Mouse (Mus musculus) liver, embryonic 15.5 days (tissue): ENCODE data around the gene Lztr1. TPM values are rescaled to one million over a fixed set of nuclear protein-coding genes. Genes with fewer than 3 reads are reported as not detected.
A peak's percentile ranks its signal among the peaks of the same experiment; 100 is the strongest.

ENCODE experiments used
- ATAC-seq: fragments of 200-750 bp; cut with Nextera tagmentation; 2 replicates; pipeline ENCODE4 v1.8.0; 2017; ENCODE audit warnings: moderate number of reproducible peaks, mild to moderate bottlenecking, moderate library complexity; ENCODE audit not compliant: insufficient read depth
- H3K27ac ChIP-seq: fragments of 300-500 bp; sonication (generic); replicated peaks from 2 replicates; pipeline ENCODE4 v1.5.1; 2015; ENCODE audit warnings: mild to moderate bottlenecking, inconsistent platforms
- H3K27me3 ChIP-seq: fragments of 300-500 bp; sonication (generic); 2 replicates; pipeline ENCODE4 v1.6.1; 2015; ENCODE audit warnings: mild to moderate bottlenecking, inconsistent platforms
- H3K36me3 ChIP-seq: fragments of 300-500 bp; sonication (generic); replicated peaks from 2 replicates; pipeline ENCODE4 v1.6.1; 2015; ENCODE audit warnings: moderate library complexity, mild to moderate bottlenecking, inconsistent platforms
- H3K4me1 ChIP-seq: fragments of 300-500 bp; sonication (generic); replicated peaks from 2 replicates; pipeline ENCODE4 v1.6.1; 2015; ENCODE audit warnings: inconsistent platforms
- H3K4me2 ChIP-seq: fragments of 300-500 bp; sonication (generic); 2 replicates; pipeline ENCODE4 v1.6.1; 2015; ENCODE audit warnings: moderate library complexity, mild to moderate bottlenecking, inconsistent platforms
- H3K4me3 ChIP-seq: fragments of 300-500 bp; sonication (generic); replicated peaks from 2 replicates; pipeline ENCODE4 v1.5.1; 2015; ENCODE audit warnings: mild to moderate bottlenecking, inconsistent platforms
- H3K9ac ChIP-seq: fragments of 300-500 bp; sonication (generic); 2 replicates; pipeline ENCODE4 v1.6.1; 2015; ENCODE audit warnings: moderate library complexity, mild to moderate bottlenecking, inconsistent platforms
- H3K9me3 ChIP-seq: fragments of 300-500 bp; sonication (generic); replicated peaks from 2 replicates; pipeline ENCODE4 v1.6.1; 2016; ENCODE audit warnings: inconsistent platforms
- WGBS: fragments of 180-500 bp; shearing (Covaris S2); methylation state at CpG from one replicate; pipeline ENCODE4 v1.1.7; 2015; ENCODE audit warnings: mixed read lengths; ENCODE audit not compliant: insufficient replicate concordance; 5-methylcytosine and 5-hydroxymethylcytosine counted together
- polyA plus RNA-seq: library from polyadenylated mRNA; unstranded; fragments of >200 nt; fragmentation: Nextera tagmentation; extraction: Ambion mirVana; gene quantifications from 2 replicates; pipeline ENCODE4 v1.2.1, GENCODE M21; 2015

Lztr1 gene
- polyA plus RNA-seq, 1 experiment from 2014 or later, result 21.0 TPM

DNA sequence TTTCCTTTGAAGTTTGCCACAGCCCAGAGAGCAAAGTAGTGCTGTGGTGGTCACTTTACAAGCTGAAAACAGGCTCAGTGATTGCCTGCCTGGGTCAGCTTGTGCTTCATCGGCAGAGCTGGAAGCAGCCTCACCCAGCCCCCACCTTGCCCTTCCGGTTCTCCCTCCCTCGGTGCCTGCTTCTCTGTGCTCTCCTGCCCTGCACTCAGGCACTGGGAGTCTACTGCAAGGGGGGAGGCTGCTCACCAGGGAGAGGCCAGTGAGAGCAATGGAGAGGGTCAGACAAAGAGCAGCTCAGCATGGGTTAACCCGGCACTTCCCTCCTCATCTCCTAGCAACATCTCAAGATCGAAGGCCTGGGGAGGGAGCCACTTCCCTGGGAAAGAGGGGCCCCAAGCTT is 50.3 kb downstream of the Lztr1 start:
- Histone ChIP-seq H3K36me3 (no peaks in the 10 kb centered on the region), H3K4me1 (peaks cover 54% of the 10 kb centered on the region), H3K9ac (no peak overlapping the region), H3K4me2 (peak overlapping the region; percentile 45), H3K27ac (no peak overlapping the region), H3K27me3 (peaks cover 37% of the 10 kb centered on the region), H3K4me3 (no peak overlapping the region; the same call in 1 of the 2 replicates), H3K9me3 (no peaks in the 10 kb centered on the region)
- ATAC-seq, result no peak
- WGBS, result under 1% methylated on average over 5 of the region's 5 CpGs

DNA sequence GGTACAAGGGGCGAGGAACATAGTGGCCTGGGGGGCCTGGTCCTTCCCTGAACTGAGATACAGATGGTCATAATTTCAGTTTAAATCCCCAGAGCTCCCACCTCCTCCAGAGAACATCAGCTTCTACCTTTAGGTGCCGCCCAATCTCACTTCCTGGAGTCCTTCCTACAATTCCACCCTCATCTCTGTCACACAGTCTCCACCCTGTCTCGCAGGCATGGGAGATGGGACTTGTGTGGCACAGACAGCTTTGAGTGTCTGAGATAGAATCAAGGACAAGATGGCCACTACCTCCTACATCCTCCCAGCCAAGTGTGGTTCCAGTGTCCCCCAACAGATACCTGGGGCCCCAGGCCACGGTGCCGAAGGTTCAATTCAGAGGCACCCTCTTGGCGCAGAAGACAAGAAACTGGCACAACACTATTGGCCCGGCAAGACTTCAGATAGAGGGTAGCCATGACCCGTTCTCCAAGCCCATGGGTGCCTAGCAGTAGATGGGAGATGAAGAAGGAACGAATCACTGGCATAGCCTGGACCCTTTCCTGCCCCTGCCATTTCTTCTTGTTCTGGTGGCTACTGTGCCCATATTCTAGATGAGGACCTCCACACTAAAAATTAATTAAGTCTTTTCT is 51.0 kb downstream of the Lztr1 start:
- WGBS, result 63% methylated on average over 9 of the region's 9 CpGs
- Histone ChIP-seq H3K4me2 (peak overlapping the region; percentile 45; the same call in 1 of the 2 replicates), H3K27ac (no peak overlapping the region), H3K27me3 (peaks cover 42% of the 10 kb centered on the region), H3K36me3 (no peaks in the 10 kb centered on the region), H3K9ac (no peak overlapping the region), H3K9me3 (no peaks in the 10 kb centered on the region), H3K4me1 (peaks cover 47% of the 10 kb centered on the region), H3K4me3 (no peak overlapping the region)
- no peak for ATAC-seq

DNA sequence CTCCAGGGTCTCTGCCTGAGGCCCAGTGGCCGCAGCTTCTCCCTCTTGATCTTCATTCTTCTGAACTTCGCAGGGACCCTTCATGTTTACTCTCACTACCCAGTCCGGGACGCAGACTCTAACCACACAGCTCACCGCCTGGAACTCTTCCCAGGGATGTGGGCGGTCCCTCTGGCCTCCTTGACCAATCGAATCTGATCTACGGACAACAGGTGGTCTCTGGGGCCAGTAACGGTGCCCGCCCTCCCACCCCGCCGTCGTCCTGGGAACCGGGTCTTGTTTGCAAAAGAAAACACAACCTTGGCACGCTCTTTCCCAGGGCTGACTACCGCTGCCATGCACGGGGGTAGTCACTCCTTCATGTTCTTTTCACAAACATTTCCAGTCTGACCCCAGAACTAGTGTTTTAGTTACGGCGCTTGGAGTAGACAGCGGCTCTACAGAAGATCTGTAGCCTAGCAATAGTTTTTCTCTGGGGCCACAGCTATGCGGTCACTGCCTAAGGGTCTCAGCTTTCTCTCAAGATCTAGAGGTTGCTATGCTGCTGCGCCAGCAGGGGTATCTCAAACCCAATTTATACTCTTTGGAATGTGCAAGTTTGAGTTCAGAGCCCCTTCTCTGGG is 52.8 kb downstream of the Lztr1 start, which contains the start of gene Lrrc74b:
TSS of gene Lrrc74b (minus strand) at position 120 of the 623 bp plus-strand sequence.
- no peak within 1 kb of the TSS for H3K27ac ChIP-seq
- ATAC-seq, result no peak
- H3K4me2 ChIP-seq, result peak within 1 kb of the TSS; percentile 46
- WGBS, result 6% methylated on average over 22 of the region's 22 CpGs
- H3K4me1 ChIP-seq, result peaks cover 31% of the 10 kb centered on the region
- H3K9ac ChIP-seq, result no peak within 1 kb of the TSS
- no peaks in the 10 kb centered on the region for H3K36me3 ChIP-seq
- peak within 1 kb of the TSS; percentile 10 for H3K4me3 ChIP-seq
- peaks cover 51% of the 10 kb centered on the region for H3K27me3 ChIP-seq
- H3K9me3 ChIP-seq, result no peaks in the 10 kb centered on the region

DNA sequence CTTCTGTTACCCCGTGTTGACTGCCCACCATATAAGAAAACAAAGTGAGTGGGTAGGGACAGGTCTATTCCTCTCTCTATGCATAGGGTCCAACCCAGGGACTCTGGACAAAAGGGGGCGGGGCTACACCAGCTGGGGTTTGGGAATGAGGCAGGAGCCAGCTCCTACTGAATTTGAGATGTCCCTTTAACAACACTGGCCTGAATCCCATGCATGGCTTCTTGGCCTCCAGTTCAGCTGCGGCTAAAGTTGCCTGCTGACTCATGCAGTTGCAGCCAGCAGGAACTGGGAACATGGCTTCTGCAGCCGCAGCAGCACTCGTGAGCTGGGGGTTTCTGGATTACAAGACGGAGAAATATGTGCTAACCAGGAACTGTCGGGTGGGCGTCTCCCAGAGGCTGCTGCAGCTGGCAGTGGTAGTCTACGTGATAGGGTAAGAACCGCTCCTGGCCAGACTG is 53.3 kb downstream of the Lztr1 start, which contains the start of gene P2rx6:
TSS of gene P2rx6 (plus strand) at position 135 of the 458 bp plus-strand sequence.
- Histone ChIP-seq H3K36me3 (no peaks in the 10 kb centered on the region), H3K9me3 (no peaks in the 10 kb centered on the region), H3K4me2 (peak within 1 kb of the TSS; percentile 46), H3K4me3 (peak within 1 kb of the TSS; percentile 10), H3K27ac (no peak within 1 kb of the TSS), H3K4me1 (peaks cover 31% of the 10 kb centered on the region), H3K27me3 (peaks cover 51% of the 10 kb centered on the region), H3K9ac (no peak within 1 kb of the TSS)
- ATAC-seq, result no peak
- 5% methylated on average over 10 of the region's 10 CpGs for WGBS

DNA sequence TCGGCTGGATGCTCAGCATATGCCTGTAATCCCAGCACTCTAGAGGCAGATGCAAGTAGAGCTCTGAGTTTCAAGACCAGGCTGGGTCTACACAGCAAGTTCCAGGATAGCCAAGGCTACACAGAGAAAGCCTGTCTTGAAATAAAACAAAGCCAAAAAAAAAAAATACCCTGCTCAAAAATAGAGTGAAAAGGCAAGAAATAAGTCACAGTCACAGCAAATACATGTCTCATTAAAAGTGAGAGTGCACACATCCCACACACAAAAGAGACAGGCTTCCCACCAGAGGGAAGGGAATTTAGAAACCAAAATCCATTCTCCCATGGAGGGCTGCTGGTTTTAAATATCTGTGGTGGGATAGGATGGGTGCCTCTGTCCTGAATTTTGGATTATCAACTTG is 55.1 kb downstream of the Lztr1 start:
- peaks cover 60% of the 10 kb centered on the region for H3K27me3 ChIP-seq
- H3K9me3 ChIP-seq, result no peaks in the 10 kb centered on the region
- H3K4me1 ChIP-seq, result peaks cover 25% of the 10 kb centered on the region
- H3K27ac ChIP-seq, result no peak overlapping the region
- H3K4me2 ChIP-seq, result no peak overlapping the region
- ATAC-seq, result no peak
- no peaks in the 10 kb centered on the region for H3K36me3 ChIP-seq
- no peak overlapping the region for H3K9ac ChIP-seq
- H3K4me3 ChIP-seq, result no peak overlapping the region
- WGBS, result 24% methylated on average over 1 of the region's 1 CpGs

DNA sequence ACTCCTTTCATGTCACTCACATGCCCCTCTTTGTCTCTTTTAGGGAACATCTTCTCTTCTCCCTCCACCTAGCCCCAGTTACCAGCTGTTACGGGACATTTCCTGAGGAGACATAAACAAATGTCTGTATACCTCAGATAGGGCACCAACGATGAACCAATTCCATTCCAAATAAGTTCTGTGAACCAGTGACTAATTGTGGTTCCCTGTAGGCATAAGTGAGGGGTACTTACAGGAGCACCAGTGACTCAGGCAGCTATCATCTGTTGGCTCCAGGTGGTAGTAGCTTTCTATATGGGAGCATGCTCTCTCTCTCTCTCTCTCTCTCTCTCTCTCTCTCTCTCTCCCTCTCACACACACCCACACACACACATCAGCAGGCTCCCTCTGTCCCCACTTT is 55.7 kb downstream of the Lztr1 start:
- Histone ChIP-seq H3K4me3 (no peak overlapping the region), H3K9me3 (no peaks in the 10 kb centered on the region), H3K4me1 (peaks cover 18% of the 10 kb centered on the region), H3K9ac (no peak overlapping the region), H3K4me2 (no peak overlapping the region), H3K27me3 (peaks cover 57% of the 10 kb centered on the region), H3K36me3 (no peaks in the 10 kb centered on the region), H3K27ac (no peak overlapping the region)
- ATAC-seq, result no peak
- 43% methylated on average over 2 of the region's 2 CpGs for WGBS

DNA sequence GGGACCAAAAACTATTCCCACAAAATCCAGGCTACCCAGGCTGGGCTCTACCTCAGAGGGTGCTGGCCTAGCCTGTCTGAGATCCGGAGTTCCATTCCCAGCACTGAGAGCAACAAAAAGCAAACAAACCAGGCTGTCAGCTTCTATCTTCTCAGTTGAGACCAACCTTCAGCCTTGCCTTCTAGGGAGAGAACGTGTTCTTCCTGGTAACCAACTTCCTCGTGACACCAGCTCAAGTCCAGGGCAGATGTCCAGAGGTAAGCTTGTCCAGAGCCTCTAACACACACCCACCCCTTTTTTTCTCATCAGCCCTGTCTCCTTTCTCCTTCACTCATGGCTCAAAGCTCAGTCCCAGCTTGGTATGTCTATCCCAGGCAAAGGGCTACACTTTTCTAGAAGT is 56.3 kb downstream of the Lztr1 start:
- Histone ChIP-seq H3K36me3 (no peaks in the 10 kb centered on the region), H3K4me1 (peaks cover 15% of the 10 kb centered on the region), H3K9ac (no peak overlapping the region), H3K4me3 (no peak overlapping the region), H3K4me2 (no peak overlapping the region), H3K27ac (no peak overlapping the region), H3K27me3 (peaks cover 53% of the 10 kb centered on the region), H3K9me3 (no peaks in the 10 kb centered on the region)
- ATAC-seq, result no peak
- WGBS, result 30% methylated on average over 3 of the region's 3 CpGs

DNA sequence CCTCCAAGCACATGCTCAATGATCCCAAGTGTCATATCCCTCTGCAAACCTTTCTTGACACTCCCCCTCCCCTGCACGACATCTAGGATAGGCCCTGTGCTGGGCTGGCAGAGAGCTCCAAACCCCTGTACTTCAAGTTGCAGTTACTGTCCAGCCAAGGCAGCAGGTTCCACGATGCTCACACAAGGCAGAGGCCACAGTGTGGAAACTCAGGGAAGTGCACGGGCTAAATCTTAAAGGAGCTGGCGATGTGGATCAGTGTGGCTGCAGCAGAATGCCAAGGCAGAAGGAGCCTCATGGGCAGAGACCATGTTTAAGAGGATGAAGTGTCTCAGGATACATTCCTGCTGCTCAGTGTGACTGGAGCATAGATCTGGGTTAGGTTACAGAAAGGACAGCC is 57.7 kb downstream of the Lztr1 start:
- H3K27me3 ChIP-seq, result peaks cover 46% of the 10 kb centered on the region
- peaks cover 9% of the 10 kb centered on the region for H3K4me1 ChIP-seq
- ATAC-seq, result no peak
- no peak overlapping the region for H3K9ac ChIP-seq
- no peak overlapping the region for H3K27ac ChIP-seq
- no peaks in the 10 kb centered on the region for H3K36me3 ChIP-seq
- H3K4me3 ChIP-seq, result no peak overlapping the region
- WGBS, result 36% methylated on average over 4 of the region's 4 CpGs
- no peak overlapping the region for H3K4me2 ChIP-seq
- no peaks in the 10 kb centered on the region for H3K9me3 ChIP-seq

Other genes starting within 250 kb of the Lztr1 start
- gene Tmem191c, start 232.6 kb upstream of the Lztr1 start, polyA plus RNA-seq, result 3.9 and 4.4 TPM in 2 replicates
- gene Serpind1, start 177.3 kb upstream of the Lztr1 start, polyA plus RNA-seq, result 194 and 213 TPM in 2 replicates
- 8.8 and 9.2 TPM in 2 replicates for gene Snap29, start 102.7 kb upstream of the Lztr1 start, polyA plus RNA-seq
- 12.0 and 13.4 TPM in 2 replicates for gene Pi4ka, start 102.4 kb upstream of the Lztr1 start, polyA plus RNA-seq
- 28.2 and 29.3 TPM in 2 replicates for gene Crkl, start 56.7 kb upstream of the Lztr1 start, polyA plus RNA-seq
- 2.3 and 3.4 TPM in 2 replicates for gene Aifm3, start 19.1 kb upstream of the Lztr1 start, polyA plus RNA-seq
- 21.4 and 23.7 TPM in 2 replicates for gene Thap7, start 22.4 kb downstream of the Lztr1 start, polyA plus RNA-seq
- gene Lrrc74b, start 52.6 kb downstream of the Lztr1 start, polyA plus RNA-seq, result not detected in 2 replicates
- 0.09 and 0.14 TPM in 2 replicates for gene P2rx6, start 53.2 kb downstream of the Lztr1 start, polyA plus RNA-seq
- 1.9 and 2.4 TPM in 2 replicates for gene Slc7a4, start 74.5 kb downstream of the Lztr1 start, polyA plus RNA-seq
- gene Smpd4, start 110.7 kb downstream of the Lztr1 start, polyA plus RNA-seq, result 14.0 and 14.3 TPM in 2 replicates
- 2.0 and 2.5 TPM in 2 replicates for gene Ccdc74a, start 137.8 kb downstream of the Lztr1 start, polyA plus RNA-seq
- gene Med15, start 224.2 kb downstream of the Lztr1 start, polyA plus RNA-seq, result 15.9 and 17.1 TPM in 2 replicates